Mouse (Mus musculus): ENCODE data around the gene Phactr2. TPM values are rescaled to one million over a fixed set of nuclear protein-coding genes. Genes with fewer than 3 reads are reported as not detected.
"Not testable (repeated sequence)": the region's sequence is repeated elsewhere in the genome, so short reads cannot be mapped to it uniquely, and the experiment has no call there.

Gene Phactr2
- total RNA-seq (2022), result 10 to 100 TPM; 26.8 to 35.3 (median 31.0) TPM

DNA sequence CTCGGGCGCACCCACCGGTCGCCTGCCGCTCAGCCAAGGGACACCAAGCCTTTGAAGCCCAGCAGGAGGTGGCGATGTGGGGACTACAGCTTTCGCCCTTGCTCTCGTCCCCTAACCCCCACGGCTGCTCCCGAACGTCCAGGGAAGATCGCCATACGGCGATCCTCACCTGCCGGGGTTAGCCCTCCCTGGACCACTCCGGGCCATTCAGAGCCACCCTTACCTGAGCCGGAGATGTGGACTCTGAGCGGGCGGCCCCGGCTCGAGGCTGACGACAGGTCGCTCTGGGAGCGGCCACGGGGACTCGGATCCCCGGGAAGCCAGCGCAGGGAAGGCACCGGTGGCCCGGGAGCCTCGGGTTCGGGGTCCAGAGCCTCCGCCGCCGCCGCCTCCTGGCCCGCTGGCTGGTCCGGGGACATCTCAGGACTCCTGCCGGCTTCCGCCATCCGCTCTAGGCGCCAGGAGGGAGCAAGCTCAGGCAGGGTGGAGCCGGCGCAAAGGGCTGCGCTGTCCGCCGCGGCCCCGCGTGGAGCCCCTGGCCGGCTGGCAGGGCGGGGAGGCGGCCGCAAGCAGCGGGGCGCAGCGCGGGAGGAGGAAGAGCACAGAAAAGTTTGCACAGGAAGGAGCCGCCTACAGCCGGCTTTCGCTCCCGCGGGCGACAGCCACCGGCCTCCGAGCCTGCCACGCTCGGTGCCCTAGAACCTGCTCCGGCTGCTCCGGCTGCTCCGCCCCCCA, at the start of gene Phactr2:
TSS of gene Phactr2 (minus strand) at position 580 of the 735 bp plus-strand sequence.
- peak; percentile 9 for DNase-seq

GRCm38 (mm10) chr10:13521857-13522256, 47.6 kb upstream of the Phactr2 start:
- DNase-seq, result no peak

- DNase-seq, result no peak
These were observed 28.2 kb upstream of the Phactr2 start for GRCm38 (mm10) chr10:13502371-13502770.

DNA sequence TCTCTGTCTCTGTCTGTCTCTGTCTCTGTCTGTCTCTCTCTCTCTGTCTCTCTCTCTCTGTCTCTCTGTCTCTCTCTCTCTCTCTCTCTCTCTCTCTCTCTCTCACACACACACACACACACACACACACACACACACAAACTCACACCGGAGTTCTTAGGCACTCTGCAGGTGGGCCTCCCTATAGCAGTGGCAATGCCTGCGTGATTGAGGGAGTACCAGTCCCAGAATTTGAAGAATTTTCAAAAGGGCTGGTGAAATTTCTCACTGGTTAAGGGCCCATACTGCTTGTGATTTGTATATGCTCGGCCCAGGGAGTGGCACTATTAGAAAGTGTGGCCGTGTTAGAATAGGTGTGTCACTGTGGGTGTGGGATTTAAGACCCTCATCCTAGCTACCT, 27.3 kb upstream of the Phactr2 start:
- not testable (repeated sequence) for DNase-seq

- DNase-seq, result peak; percentile 87
These were observed 26.8 kb upstream of the Phactr2 start for GRCm38 (mm10) chr10:13500938-13501496.

GRCm38 (mm10) chr10:13500473-13500872, 26.3 kb upstream of the Phactr2 start:
- DNase-seq, result no peak

DNA sequence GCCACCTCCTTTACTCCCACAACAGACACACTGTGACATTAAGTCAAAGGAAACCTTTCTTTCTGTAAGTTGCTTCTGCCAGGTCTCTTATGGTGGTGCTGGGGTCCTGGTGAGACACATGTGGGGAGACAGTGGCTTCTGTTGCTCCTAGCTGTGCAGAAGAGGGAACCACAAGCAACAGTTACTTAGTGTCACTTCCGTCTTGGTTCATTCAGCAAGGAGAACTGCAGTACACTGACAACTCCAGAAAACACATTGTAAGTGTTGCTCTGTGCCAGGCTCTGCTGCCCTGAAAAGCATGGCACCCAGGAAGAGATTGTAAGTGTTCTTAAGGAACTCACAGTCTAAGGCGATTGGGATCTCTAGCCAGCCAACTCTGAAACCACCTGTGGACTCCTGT, 25.1 kb upstream of the Phactr2 start, which contains the start of gene Fuca2:
TSS of gene Fuca2 (plus strand) at position 210 of the 400 bp plus-strand sequence.
- DNase-seq, result no peak

GRCm38 (mm10) chr10:13496315-13496714, 22.1 kb upstream of the Phactr2 start:
- no peak for DNase-seq

- no peak for DNase-seq
These were observed 19.9 kb upstream of the Phactr2 start for GRCm38 (mm10) chr10:13493978-13494686.

DNA sequence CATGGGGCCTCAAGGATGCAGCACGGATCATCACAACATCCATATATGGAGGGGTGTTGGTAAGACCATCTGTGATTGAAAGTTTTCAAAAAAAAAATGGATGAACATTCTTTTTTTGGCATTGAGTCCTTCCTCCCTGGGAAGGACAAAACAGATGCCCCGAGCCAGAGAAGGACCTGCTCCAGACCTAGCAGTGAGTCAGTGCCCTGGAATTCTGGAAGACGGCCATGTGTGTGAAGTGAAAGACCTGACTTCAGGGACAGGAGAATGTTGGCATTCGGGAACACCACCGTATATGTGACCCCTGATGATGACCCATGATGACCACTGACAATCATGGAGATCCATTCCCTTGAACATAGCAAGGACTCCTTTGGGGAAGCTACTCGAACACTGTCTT, 15.5 kb upstream of the Phactr2 start:
- peak; percentile 18 for DNase-seq

- DNase-seq, result no peak
These were observed 11.7 kb upstream of the Phactr2 start for GRCm38 (mm10) chr10:13485958-13486357.

DNA sequence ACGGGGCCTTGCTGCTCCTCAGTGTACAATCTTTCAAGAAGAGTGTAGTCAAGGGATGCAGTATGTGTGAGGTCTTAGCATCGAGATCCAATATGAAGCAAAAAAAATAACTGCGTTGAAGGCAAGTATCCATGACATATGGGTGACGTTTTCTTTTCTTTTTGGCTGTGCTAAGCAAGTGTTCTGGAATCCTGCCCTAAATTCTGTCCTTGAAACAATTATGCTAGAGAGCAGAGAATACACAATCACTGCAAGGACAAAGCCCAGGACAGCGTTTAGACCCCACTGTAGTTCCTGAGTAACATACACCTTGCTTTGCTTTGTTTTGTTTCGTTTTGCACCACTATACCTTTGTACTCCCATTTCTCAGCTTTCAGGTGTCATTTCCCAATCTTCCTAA, 5.1 kb upstream of the Phactr2 start:
- DNase-seq, result no peak

GRCm38 (mm10) chr10:13475121-13475520, 909 bp upstream of the Phactr2 start:
- DNase-seq, result no peak

DNA sequence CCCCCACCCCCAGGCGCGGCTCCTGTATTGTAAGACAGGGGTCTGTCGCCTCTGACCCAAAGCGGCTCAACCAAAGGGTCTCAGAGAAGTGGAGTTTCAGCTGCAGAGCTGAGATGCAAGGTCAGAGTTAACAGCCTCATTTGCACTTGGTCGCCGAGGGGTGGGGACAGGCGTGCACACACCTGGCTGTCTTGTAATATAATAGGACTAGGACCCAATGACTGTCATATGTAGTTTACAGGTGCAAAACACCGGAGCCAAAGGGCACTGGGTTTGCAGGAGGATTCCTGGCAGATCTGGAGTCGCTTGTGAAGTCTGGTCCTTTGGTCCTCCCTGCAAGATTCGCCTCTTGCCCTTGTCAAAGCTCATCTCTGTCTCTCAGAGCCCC, 350 bp upstream of the Phactr2 start:
- DNase-seq, result no peak

GRCm38 (mm10) chr10:13473287-13473832, 852 bp downstream of the Phactr2 start:
- DNase-seq, result no peak

DNA sequence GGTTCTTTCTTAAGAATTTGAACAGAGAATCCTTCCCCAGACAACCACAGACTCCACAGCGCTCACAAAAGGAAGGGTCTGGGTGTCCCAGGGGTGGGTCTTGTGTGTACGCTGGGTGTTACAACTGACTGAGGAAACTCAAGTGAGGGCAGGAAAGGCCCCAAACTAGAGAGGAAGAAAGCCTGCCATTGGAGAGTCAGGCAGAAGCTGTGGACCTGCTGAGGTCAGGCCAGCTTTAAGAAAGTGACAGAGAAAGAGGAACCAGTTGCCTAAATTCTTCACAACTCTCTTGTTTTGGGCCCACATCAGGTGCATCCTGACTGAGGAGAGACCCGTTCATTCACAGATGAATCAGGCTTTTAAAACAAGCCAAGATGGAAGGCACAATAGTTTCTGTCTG, 4.0 kb downstream of the Phactr2 start:
- DNase-seq, result no peak

GRCm38 (mm10) chr10:13468025-13468529, 6.1 kb downstream of the Phactr2 start:
- DNase-seq, result not testable (repeated sequence)

- no peak for DNase-seq
These were observed 7.3 kb downstream of the Phactr2 start for GRCm38 (mm10) chr10:13466925-13467324.

DNA sequence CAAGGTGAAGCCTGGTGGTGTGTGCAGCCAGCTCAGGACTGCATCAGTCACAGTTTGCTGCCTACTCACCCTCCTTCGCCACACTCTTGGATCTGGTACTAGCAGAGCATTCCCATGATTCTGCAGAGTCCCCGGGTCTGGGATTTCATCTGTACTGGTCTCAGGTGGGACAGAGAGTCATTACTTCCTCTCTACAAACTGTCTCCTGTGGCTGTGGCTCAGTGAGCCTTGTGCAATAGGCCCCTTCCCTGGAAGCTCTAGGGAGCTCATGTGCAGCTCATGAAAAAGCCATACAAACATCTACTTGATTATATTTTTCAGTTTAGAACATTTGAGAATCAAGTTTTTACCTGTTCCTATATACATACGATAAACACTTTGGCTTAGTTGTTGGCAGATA, 9.9 kb downstream of the Phactr2 start:
- DNase-seq, result not testable (repeated sequence)

DNA sequence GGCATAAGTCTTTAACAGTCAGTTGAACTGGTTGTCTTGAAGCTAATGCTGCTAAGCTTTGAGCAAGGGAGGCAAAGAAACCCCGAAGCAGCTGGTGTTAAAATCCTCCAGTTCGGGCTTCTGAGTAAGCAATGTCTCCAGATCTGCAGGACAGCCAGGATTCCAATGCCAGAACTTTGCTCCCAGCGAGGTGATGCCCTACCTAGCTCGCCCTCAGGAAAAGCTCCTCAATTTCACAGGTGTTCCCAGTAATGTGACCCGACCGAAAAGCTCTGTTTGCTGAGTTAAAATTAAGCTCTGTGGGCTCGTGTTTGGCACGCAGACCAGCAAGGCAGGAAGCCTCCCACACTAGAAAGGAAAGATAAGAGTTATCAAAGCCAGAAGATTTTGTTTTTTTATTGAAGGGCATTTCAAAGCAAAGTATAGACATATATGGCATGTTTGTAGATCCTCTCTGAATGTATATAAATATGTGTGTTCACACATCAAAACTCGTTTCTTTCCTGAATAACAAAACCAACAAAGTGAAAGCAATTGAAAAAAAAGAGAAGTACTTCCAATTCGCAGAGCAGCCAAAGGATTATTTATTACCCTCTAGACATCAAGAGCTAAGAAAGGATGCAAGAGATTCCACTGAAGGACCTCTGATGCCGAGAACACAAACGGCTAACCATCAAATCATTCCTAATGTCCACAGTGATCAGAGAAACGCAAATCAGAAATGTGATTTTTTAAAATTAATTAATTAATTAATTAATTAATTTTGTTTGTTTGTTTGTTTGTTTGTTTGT, 20.8 kb downstream of the Phactr2 start:
- no peak for DNase-seq

DNA sequence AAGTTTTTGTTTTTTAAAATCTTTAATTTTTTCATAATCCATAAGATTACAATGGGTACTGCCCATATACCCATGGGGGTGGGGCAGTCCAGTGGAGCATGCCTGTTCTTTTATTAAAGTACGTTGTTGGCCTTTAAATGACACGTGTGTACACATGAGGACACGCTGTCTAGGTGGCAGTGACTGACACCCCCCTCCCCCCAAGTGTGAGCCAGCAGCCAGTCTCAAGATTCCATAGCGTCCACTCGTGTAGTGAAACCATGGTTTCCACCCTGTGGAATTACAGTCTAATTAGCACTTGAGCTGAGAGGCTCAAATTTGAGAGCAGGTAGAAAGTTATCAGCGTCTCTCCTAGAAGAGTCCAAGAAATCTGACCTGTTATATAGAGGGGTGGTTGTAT, 22.6 kb downstream of the Phactr2 start:
- no peak for DNase-seq
